Mouse (Mus musculus) hindbrain, embryonic 13.5 days (tissue): ENCODE data around the gene Ciao2b. TPM values are rescaled to one million over a fixed set of nuclear protein-coding genes. Genes with fewer than 3 reads are reported as not detected.

Experiments
- ATAC-seq: fragments of 200-750 bp; cut with Nextera tagmentation; 2 replicates; pipeline ENCODE4 v1.8.0; 2017; ENCODE audit warnings: moderate TSS enrichment; ENCODE audit not compliant: low FRiP score
- H3K27ac ChIP-seq: fragments of 300-500 bp; sonication (generic); 2 replicates; pipeline ENCODE4 v1.5.1; 2015; ENCODE audit warnings: inconsistent platforms, mild to moderate bottlenecking, moderate library complexity
- H3K27me3 ChIP-seq: fragments of 300-500 bp; sonication (generic); 2 replicates; pipeline ENCODE4 v1.6.1; 2015; ENCODE audit warnings: mild to moderate bottlenecking, inconsistent platforms
- H3K36me3 ChIP-seq: fragments of 300-500 bp; sonication (generic); 2 replicates; pipeline ENCODE4 v1.6.1; 2015; ENCODE audit warnings: mild to moderate bottlenecking, inconsistent platforms
- H3K4me1 ChIP-seq: fragments of 300-500 bp; sonication (generic); replicated peaks from 2 replicates; pipeline ENCODE4 v1.6.1; 2015; ENCODE audit warnings: inconsistent platforms
- H3K4me2 ChIP-seq: fragments of 300-500 bp; sonication (generic); 2 replicates; pipeline ENCODE4 v1.6.1; 2015; ENCODE audit warnings: inconsistent platforms, mild to moderate bottlenecking, moderate library complexity
- H3K4me3 ChIP-seq: fragments of 300-500 bp; sonication (generic); 2 replicates; pipeline ENCODE4 v1.5.1; 2015; ENCODE audit warnings: mild to moderate bottlenecking, inconsistent platforms
- H3K9ac ChIP-seq: fragments of 300-500 bp; sonication (generic); 2 replicates; pipeline ENCODE4 v1.6.1; 2015; ENCODE audit warnings: mild to moderate bottlenecking, inconsistent platforms
- H3K9me3 ChIP-seq: fragments of 300-500 bp; sonication (generic); 2 replicates; pipeline ENCODE4 v1.6.1; 2016; ENCODE audit warnings: inconsistent platforms
- WGBS: fragments of 180-500 bp; shearing (Covaris S2); methylation state at CpG from one replicate; pipeline ENCODE4 v1.1.7; 2015; 5-methylcytosine and 5-hydroxymethylcytosine counted together
- polyA plus RNA-seq: library from polyadenylated mRNA; unstranded; fragments of >200 nt; fragmentation: Nextera tagmentation; extraction: Ambion mirVana; gene quantifications from 2 replicates; pipeline ENCODE4 v1.2.1, GENCODE M21; 2015

The Ciao2b gene
- polyA plus RNA-seq, 1 experiment from 2014 or later = 134 TPM

- Histone ChIP-seq H3K9me3 (no peaks in the 10 kb centered on the region), H3K36me3 (peaks cover 20% of the 10 kb centered on the region), H3K9ac (no peak overlapping the region), H3K4me2 (peak overlapping the region; percentile 60; the same call in 1 of the 2 replicates), H3K4me1 (peaks cover 18% of the 10 kb centered on the region), H3K27ac (no peak overlapping the region), H3K27me3 (peaks cover 38% of the 10 kb centered on the region), H3K4me3 (no peak overlapping the region)
- 31% methylated on average over 5 of the region's 5 CpGs for WGBS
- no peak for ATAC-seq
These were observed 9.8 kb downstream of the Ciao2b start for GRCm38 (mm10) chr8:104631975-104632374.

DNA sequence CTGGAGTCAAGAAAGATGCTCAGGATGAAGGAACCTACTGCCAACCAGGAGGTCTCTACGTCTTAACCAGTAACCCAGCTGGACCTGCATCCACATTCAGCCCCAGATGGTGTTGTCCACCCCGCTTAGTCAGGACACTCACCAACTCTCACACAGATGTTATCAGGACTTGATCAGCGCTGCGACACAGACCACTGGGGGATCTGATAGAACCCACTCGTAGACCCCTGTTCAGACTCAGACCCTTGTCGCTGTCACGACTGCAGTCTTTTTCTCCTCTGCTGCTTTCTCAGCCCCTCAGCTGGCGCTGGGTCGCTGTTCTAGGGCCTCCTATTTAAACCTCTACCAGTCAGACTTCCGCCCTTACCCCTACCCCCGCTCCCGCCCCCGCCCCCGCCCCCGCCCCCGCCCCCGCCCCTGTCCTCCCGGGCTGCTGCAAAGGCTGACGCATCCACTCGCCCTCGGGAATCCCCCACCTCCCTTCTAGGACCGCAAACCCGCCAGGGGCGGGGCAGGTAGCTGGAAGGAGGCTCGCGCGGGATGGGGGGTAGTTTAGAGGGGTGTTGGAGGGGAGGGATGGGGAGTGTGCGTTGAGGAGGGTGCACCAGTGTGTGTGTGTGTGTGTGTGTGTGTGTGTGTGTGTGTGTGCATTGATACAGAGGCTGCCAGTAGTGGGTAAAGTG lies 10.6 kb downstream of the Ciao2b start, which contains the start of gene Rrad:
Rrad (minus strand) TSS at position 347 of the 683 bp plus-strand sequence.
- under 1% methylated on average over 25 of the region's 28 CpGs for WGBS
- peak; percentile 34 for ATAC-seq
- no peak within 1 kb of the TSS for H3K27ac ChIP-seq
- peak within 1 kb of the TSS; percentile 61 for H3K9ac ChIP-seq
- H3K9me3 ChIP-seq = no peaks in the 10 kb centered on the region
- peak within 1 kb of the TSS; percentile 38 for H3K4me3 ChIP-seq
- peaks cover 14% of the 10 kb centered on the region for H3K36me3 ChIP-seq
- H3K4me2 ChIP-seq = peak within 1 kb of the TSS; percentile 60
- peaks cover 18% of the 10 kb centered on the region for H3K4me1 ChIP-seq
- H3K27me3 ChIP-seq = peaks cover 38% of the 10 kb centered on the region

DNA sequence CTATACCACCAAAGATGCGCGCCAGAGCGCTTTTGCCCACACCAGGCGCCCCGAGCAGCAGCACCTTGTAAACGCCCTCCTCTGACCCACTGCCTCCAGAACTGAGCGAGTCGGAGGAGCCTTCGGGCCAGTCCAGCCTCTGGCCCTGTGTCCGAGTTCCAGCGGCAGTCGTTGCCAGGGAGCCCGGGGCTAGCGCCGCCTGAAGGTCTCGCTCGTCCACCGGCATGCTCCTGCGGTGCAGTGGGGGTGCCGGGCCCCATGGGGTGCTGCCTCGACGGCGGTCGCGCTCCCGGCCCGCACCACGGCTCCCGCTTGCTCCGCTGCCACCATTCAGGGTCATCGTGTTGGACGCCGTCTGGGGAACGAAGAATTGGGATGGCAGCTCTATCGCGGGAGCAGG lies 11.2 kb downstream of the Ciao2b start:
- H3K4me1 ChIP-seq = peaks cover 18% of the 10 kb centered on the region
- H3K36me3 ChIP-seq = peaks cover 9% of the 10 kb centered on the region; the same call in 1 of the 2 replicates
- WGBS = 1% methylated on average over 36 of the region's 36 CpGs
- H3K4me2 ChIP-seq = peak overlapping the region; percentile 60
- ATAC-seq = peak; percentile 33; the same call in 1 of the 2 replicates
- H3K27ac ChIP-seq = no peak overlapping the region
- H3K4me3 ChIP-seq = peak overlapping the region; percentile 38
- peaks cover 38% of the 10 kb centered on the region for H3K27me3 ChIP-seq
- H3K9ac ChIP-seq = peak overlapping the region; percentile 61
- no peaks in the 10 kb centered on the region for H3K9me3 ChIP-seq

- H3K4me2 ChIP-seq = peak overlapping the region; percentile 60
- 42% methylated on average over 8 of the region's 8 CpGs for WGBS
- ATAC-seq = no peak
- peaks cover 18% of the 10 kb centered on the region for H3K4me1 ChIP-seq
- H3K4me3 ChIP-seq = peak overlapping the region; percentile 38; the same call in 1 of the 2 replicates
- peaks cover 4% of the 10 kb centered on the region; the same call in 1 of the 2 replicates for H3K36me3 ChIP-seq
- H3K27ac ChIP-seq = no peak overlapping the region
- no peaks in the 10 kb centered on the region for H3K9me3 ChIP-seq
- peaks cover 38% of the 10 kb centered on the region for H3K27me3 ChIP-seq
- H3K9ac ChIP-seq = peak overlapping the region; percentile 61; the same call in 1 of the 2 replicates
These were observed 11.7 kb downstream of the Ciao2b start for GRCm38 (mm10) chr8:104630111-104630479.

DNA sequence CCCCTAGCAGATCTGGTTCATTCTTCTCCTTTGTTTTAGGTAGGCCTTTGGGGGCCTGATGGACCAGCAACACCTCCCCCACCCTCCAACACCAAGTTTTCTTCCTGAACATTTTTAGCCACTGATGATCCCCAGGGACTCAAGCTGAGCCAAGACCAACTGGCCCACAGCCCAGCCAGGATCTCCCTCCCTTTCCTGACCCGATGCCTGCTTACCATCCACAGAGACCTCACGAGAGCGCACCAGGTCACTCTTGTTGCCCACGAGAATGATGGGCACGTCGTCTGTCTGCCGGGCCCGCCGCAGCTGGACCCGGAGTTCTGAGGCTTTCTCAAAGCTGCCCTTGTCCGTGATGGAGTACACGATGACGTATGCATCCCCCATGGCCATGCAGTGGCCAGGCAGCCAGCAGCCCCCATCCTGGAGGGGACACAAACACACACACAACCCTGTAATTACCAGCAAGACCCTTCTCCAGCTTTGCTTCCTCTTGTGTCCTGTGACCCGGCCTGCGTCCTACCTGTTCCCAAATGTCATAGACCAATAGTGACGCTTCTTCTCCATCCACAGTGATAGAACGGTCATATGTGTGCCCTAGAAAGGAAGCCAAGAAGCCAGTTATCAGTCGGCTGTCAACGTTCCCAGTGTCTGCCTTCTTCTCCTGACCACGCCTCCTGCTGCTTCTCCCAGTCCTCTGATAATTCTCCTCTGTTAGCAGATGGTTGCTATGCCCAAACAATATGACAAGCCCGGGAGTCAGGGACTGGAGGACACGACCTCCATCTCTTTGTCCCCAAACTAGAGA lies 12.3 kb downstream of the Ciao2b start:
- no peaks in the 10 kb centered on the region; the same call in 1 of the 2 replicates for H3K36me3 ChIP-seq
- no peak overlapping the region for H3K27ac ChIP-seq
- H3K9ac ChIP-seq = no peak overlapping the region
- H3K4me1 ChIP-seq = peaks cover 18% of the 10 kb centered on the region
- no peak overlapping the region for H3K4me3 ChIP-seq
- H3K4me2 ChIP-seq = no peak overlapping the region
- H3K9me3 ChIP-seq = no peaks in the 10 kb centered on the region
- no peak for ATAC-seq
- H3K27me3 ChIP-seq = peaks cover 38% of the 10 kb centered on the region
- WGBS = 80% methylated on average over 22 of the region's 22 CpGs

- ATAC-seq = no peak
- H3K9ac ChIP-seq = no peak overlapping the region
- 96% methylated on average over 21 of the region's 21 CpGs for WGBS
- no peak overlapping the region for H3K4me2 ChIP-seq
- peaks cover 38% of the 10 kb centered on the region for H3K27me3 ChIP-seq
- H3K4me1 ChIP-seq = peaks cover 18% of the 10 kb centered on the region
- no peaks in the 10 kb centered on the region for H3K36me3 ChIP-seq
- H3K27ac ChIP-seq = no peak overlapping the region
- H3K4me3 ChIP-seq = no peak overlapping the region
- no peaks in the 10 kb centered on the region for H3K9me3 ChIP-seq
These were observed 13.4 kb downstream of the Ciao2b start for GRCm38 (mm10) chr8:104628402-104628801.

GRCm38 (mm10) chr8:104627065-104627740 lies 14.6 kb downstream of the Ciao2b start:
- WGBS = 78% methylated on average over 4 of the region's 4 CpGs
- Histone ChIP-seq H3K27me3 (peaks cover 34% of the 10 kb centered on the region), H3K27ac (no peak overlapping the region), H3K9me3 (no peaks in the 10 kb centered on the region), H3K4me3 (no peak overlapping the region), H3K9ac (no peak overlapping the region), H3K4me2 (no peak overlapping the region), H3K36me3 (no peaks in the 10 kb centered on the region), H3K4me1 (peaks cover 15% of the 10 kb centered on the region)
- no peak for ATAC-seq

DNA sequence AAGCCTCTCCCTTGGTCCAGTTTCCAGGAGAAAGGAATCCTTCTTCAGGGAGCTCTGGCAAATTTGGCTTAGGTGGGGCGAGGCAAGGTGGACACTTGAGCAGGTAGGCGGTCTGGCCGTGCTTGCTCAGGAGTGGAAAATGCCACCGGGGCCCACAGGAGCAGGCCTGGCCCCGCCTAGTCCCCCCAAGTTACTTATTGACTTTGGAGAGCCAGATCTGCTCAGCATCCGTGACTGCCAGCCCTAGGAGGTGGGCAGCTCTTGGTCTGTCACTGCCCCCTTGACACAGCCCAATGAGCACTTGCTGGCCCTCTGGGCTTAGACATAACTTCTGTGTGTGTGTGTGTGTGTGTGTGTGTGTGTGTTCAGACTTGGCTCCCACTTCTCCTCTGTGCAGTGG lies 17.6 kb downstream of the Ciao2b start, which contains the start of gene Cdh16:
Cdh16 (minus strand) TSS at position 236 of the 400 bp plus-strand sequence.
- H3K36me3 ChIP-seq = no peaks in the 10 kb centered on the region
- ATAC-seq = no peak
- H3K27ac ChIP-seq = no peak within 1 kb of the TSS
- 81% methylated on average over 6 of the region's 6 CpGs for WGBS
- no peak within 1 kb of the TSS for H3K4me3 ChIP-seq
- peaks cover 9% of the 10 kb centered on the region for H3K27me3 ChIP-seq
- H3K9me3 ChIP-seq = no peaks in the 10 kb centered on the region
- no peak within 1 kb of the TSS for H3K9ac ChIP-seq
- H3K4me1 ChIP-seq = no peaks in the 10 kb centered on the region
- no peak within 1 kb of the TSS for H3K4me2 ChIP-seq

DNA sequence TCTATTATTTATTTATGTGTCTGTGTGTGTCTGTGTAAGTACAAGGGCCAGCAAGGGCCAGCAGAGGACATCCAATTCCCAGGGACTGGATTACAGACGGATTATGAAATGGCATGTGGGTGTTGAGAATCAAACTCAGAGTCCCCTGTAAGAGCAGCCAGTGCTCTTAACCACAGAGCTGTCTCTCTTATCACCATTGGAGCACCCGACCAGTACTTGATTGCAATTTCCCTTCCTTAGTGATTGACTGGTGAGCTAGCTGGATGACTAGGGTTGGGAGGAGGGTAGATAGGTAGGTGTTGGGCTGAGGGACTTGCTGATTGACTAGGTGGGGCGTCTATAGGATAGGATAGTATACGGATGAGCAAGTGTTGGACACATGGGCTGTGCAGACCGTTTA lies 21.0 kb downstream of the Ciao2b start:
- H3K4me2 ChIP-seq = no peak overlapping the region
- H3K4me1 ChIP-seq = no peaks in the 10 kb centered on the region
- 76% methylated on average over 5 of the region's 5 CpGs for WGBS
- H3K9ac ChIP-seq = no peak overlapping the region
- no peak overlapping the region for H3K4me3 ChIP-seq
- H3K9me3 ChIP-seq = no peaks in the 10 kb centered on the region
- no peaks in the 10 kb centered on the region for H3K36me3 ChIP-seq
- ATAC-seq = no peak
- no peaks in the 10 kb centered on the region for H3K27me3 ChIP-seq
- no peak overlapping the region for H3K27ac ChIP-seq

DNA sequence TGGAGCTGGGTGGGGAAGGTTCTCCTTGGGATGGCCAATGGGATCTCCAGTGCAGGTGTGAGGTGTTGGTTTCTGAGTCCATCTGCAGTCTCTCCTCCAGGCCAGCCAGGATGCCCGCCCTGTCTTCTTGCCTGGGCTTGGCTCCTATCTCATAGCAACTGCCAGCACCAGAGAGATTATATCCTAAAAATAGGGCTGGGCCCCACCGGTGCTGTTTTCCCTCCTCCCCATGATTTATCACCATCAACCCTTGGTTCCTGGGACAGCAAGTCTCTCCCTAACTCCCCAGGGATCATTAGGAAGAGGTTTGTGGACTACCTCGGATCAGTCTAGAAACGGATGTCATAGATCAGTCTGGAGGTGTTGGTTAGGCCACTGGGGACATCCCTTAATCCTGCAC lies 28.6 kb downstream of the Ciao2b start:
- peaks cover 6% of the 10 kb centered on the region for H3K4me1 ChIP-seq

DNA sequence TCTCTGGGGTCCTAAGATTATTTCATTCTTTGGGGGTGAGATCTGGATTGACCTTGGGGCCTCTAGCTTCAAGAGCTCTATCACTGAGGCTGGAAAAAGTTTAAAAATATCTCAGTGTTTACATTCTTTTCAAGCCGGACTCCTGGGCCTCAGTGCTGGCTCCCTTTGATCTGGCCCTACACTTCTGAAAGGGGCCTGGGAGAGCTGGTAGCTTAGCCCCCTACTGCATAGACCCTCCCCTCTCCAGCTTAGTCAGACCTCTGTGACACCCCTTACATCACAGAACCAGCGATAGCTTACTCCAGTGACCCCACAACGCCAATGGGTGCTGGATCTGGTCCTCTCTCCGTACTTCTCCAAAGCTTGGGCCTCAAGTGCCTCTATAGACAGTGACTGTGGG lies 30.2 kb downstream of the Ciao2b start:
- no peak overlapping the region for H3K9ac ChIP-seq
- WGBS = 73% methylated on average over 4 of the region's 4 CpGs
- no peak for ATAC-seq

More for the DNA sequence above, 28.6 kb downstream of the Ciao2b start:
- WGBS = 87% methylated on average over 4 of the region's 4 CpGs
- no peak overlapping the region for H3K9ac ChIP-seq
- no peak overlapping the region for H3K27ac ChIP-seq
- ATAC-seq = no peak
- no peak overlapping the region for H3K4me3 ChIP-seq
- H3K36me3 ChIP-seq = no peaks in the 10 kb centered on the region
- H3K4me2 ChIP-seq = no peak overlapping the region
- H3K27me3 ChIP-seq = no peaks in the 10 kb centered on the region
- H3K9me3 ChIP-seq = no peaks in the 10 kb centered on the region

DNA sequence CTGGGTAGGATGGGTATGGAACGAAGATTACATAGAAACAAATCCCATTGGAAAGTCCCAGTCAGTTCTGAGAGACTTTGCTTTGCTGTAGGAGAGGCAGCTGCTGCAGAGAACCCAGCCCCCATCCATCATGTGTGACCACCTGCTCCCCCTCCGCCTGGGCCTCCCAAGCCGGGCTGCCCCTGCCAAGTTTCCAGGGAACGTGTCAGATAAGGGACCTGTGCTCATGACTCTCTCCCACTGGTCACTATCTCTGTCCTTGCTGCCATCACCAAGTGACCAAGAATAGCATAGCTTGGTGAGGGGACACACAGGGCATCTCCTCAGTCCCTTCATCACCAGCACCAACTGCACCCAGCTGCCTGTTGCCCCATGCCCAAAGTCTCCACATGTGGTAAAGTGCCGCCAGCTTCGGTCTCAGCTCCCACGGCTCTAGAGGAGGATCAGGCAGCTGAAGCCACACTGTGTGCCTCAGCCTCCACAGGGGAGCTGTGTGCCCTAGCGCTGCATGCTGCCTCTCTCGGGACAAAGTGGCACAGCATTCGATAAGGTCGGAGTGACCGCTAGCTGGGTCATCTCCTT lies 31.5 kb downstream of the Ciao2b start:
- no peaks in the 10 kb centered on the region for H3K36me3 ChIP-seq
- H3K27me3 ChIP-seq = 0 out of 2 replicates have a peak, but pooled peaks cover 3% of the 10 kb centered on the region
- no peaks in the 10 kb centered on the region for H3K9me3 ChIP-seq
- no peak overlapping the region for H3K27ac ChIP-seq
- H3K9ac ChIP-seq = no peak overlapping the region
- no peak for ATAC-seq
- H3K4me1 ChIP-seq = peaks cover 6% of the 10 kb centered on the region
- H3K4me2 ChIP-seq = no peak overlapping the region
- WGBS = 72% methylated on average over 12 of the region's 12 CpGs
- H3K4me3 ChIP-seq = no peak overlapping the region

More for the DNA sequence above, 30.2 kb downstream of the Ciao2b start:
- Histone ChIP-seq H3K4me3 (no peak overlapping the region), H3K27me3 (no peaks in the 10 kb centered on the region), H3K9me3 (no peaks in the 10 kb centered on the region), H3K27ac (no peak overlapping the region), H3K36me3 (no peaks in the 10 kb centered on the region), H3K4me2 (no peak overlapping the region), H3K4me1 (peaks cover 6% of the 10 kb centered on the region)
